Mouse (Mus musculus): ENCODE measurements around the gene Tll2.

GRCm38 (mm10) chr19:41177331-41177730 lies 29.3 kb downstream of the Tll2 start:
- TF ChIP-seq CTCF (IDR thresholded peaks at IDR 0.05; ENCODE audit: low read depth) (no peak), EP300 (IDR thresholded peaks at IDR 0.05; ENCODE audit: low read depth) (no peak)
